ENCODE assay signal across 25 mouse cellular contexts in the genomic region with DNA sequence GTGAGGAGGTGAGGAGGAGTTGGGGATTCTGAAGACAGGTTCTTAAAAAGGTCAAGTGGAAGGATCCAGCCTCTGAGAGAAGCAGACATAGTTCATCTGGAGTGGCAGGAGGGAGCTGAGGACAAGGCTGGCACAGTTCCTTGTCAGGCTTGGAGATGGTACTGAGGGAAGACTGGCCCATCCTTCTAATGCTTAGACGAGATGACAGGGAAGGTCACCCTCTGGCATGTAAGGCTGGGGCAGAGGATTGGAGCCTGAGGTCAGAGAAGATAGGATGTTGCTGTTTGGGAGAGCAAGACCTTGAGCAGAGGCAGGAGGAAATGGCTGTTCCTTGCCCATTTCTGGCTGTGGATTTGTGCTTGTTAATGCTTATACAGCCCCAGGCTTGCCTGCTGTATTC. TPM values are rescaled to one million over a fixed set of nuclear protein-coding genes. Genes with fewer than 3 reads are reported as not detected.
"Had no signal": no experiment of that assay in that cellular context is flagged by ENCODE, and none has a peak within 500 bp of the region (broad histone marks: within the 10 kb centered on the region; RNA-seq: fewer than 3 reads in every experiment).

No protein-coding gene starts in this region.

- H3K4me3 ChIP-seq: limb, embryonic 10.5 days; limb, embryonic 13.5 days; liver, embryonic 12.5 days; liver, embryonic 15.5 days; lung, embryonic 15.5 days; megakaryocyte, embryonic 14.5 days; midbrain, embryonic 10.5 days; midbrain, embryonic 13.5 days; myocyte; neural tube, embryonic 13.5 days; stomach, embryonic 15.5 days had no signal

- H3K27me3 ChIP-seq: lung, embryonic 15.5 days; midbrain, embryonic 13.5 days; neural tube, embryonic 13.5 days; stomach, embryonic 15.5 days had no signal

- DNase-seq: kidney, postnatal 25 days; liver; lung, adult 18-20 months; lung, postnatal 10 days; lung, postnatal 36 days; retina, postnatal 1 day; right cerebral cortex, postnatal 25 days; spleen, adult 18-20 months; thymus, adult 2 months; thymus, postnatal 14 days; thymus, postnatal 4 days had no signal

- H3K27ac ChIP-seq: kidney, postnatal 0 days; limb, embryonic 10.5 days; limb, embryonic 13.5 days; liver, embryonic 12.5 days; liver, embryonic 15.5 days; lung, embryonic 15.5 days; midbrain, embryonic 10.5 days; midbrain, embryonic 13.5 days; neural tube, embryonic 13.5 days; stomach, embryonic 15.5 days had no signal

- H3K36me3 ChIP-seq: limb, embryonic 10.5 days; limb, embryonic 13.5 days; liver, embryonic 12.5 days; liver, embryonic 15.5 days; lung, embryonic 15.5 days; midbrain, embryonic 10.5 days; stomach, embryonic 15.5 days had no signal

- H3K4me1 ChIP-seq: limb, embryonic 10.5 days; limb, embryonic 13.5 days; liver, embryonic 12.5 days; liver, embryonic 15.5 days; lung, embryonic 15.5 days; stomach, embryonic 15.5 days had no signal

RNA-seq across cellular contexts. Expression of a gene that starts 19.5 kb away (rescaled TPM):
- total RNA-seq: monocyte, adult 5-6 weeks had no signal

RNA-seq across cellular contexts. Expression of a gene that starts 49.0 kb away (rescaled TPM):
- total RNA-seq: monocyte, adult 5-6 weeks; neutrophil, adult 5-6 weeks had no signal
- polyA plus RNA-seq: limb, embryonic 10.5 days; liver, embryonic 12.5 days; liver, embryonic 15.5 days; midbrain, embryonic 10.5 days; neural tube, embryonic 13.5 days; stomach, embryonic 15.5 days had no signal
